Mouse (Mus musculus): ENCODE data around the gene Cacnb1.

Cacnb1 gene

GRCm38 (mm10) chr11:97955146-97955902 is 67.5 kb downstream of the Cacnb1 start:
- DNase-seq (ENCODE audit: low spot score) = no peak

- DNase-seq (ENCODE audit: low spot score) = no peak
Observed at GRCm38 (mm10) chr11:97954469-97955141, 68.2 kb downstream of the Cacnb1 start.

- no peak for DNase-seq (ENCODE audit: low spot score)
Observed at GRCm38 (mm10) chr11:97953939-97954275, 68.9 kb downstream of the Cacnb1 start.

- no peak for DNase-seq (ENCODE audit: low spot score)
Observed at GRCm38 (mm10) chr11:97953179-97953938, 69.5 kb downstream of the Cacnb1 start.

- DNase-seq (ENCODE audit: low spot score) = no peak
Observed at GRCm38 (mm10) chr11:97952367-97953006, 70.3 kb downstream of the Cacnb1 start.
